Mouse (Mus musculus) 3134 (cell line): ENCODE measurements at regions not wholly inside any gene's neighbourhood (a gene's known extent, or its start where the extent isn't known, plus 50 kb on each side); places are given as distances from the start of the nearest gene placed in this dataset.

ENCODE experiments used
- DNase-seq: peaks from one replicate; pipeline ENCODE4 v3.0.0-alpha.2; 2011; ENCODE audit warnings: low spot score; ENCODE audit not compliant: insufficient read length; ENCODE audit errors: extremely low read depth

- DNase-seq, result no peak
Measured at GRCm38 (mm10) chr2:106529247-106529646, 163.8 kb upstream of the Mpped2 start.

DNA sequence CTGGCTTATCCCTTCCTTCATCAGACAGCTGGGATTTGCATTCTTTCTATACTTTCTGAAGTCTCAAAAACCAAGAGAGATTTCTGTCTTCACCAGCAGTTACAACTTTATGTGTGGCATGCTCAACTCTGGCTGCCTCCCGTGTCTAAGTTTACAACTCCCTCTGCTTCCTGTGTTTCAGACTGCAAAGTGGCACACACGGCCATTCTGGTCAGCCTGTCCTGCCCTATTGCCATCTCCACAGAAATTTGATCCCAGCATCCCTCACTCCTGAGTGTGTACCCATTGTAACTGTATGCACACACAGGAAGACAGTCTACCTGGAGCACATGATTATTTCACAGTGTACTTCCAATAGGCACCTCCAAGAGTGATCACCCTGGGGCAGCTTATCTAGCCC, 163.3 kb upstream of the Mpped2 start:
- no peak for DNase-seq

GRCm38 (mm10) chr2:106538329-106538728, 154.7 kb upstream of the Mpped2 start:
- no peak for DNase-seq

DNA sequence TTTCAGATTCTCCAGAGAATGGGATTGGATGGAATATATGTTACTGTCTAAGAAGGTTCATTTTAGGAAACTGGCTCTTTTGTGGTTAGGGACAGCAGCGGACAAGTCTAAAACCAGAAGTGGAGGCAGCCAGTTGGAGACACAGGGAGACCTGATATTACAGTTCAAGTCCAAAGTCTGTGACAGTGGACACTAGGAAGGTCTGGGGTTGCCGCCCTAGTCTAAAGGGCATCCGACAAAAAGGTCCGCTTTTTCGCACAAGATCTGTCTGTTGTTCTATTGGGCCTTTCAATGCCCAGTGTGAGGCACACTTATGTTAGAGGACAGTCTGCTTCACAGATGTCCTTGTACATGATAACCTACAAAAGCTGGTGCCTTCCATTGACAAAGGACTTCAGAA, 152.9 kb upstream of the Mpped2 start:
- DNase-seq, result no peak

DNA sequence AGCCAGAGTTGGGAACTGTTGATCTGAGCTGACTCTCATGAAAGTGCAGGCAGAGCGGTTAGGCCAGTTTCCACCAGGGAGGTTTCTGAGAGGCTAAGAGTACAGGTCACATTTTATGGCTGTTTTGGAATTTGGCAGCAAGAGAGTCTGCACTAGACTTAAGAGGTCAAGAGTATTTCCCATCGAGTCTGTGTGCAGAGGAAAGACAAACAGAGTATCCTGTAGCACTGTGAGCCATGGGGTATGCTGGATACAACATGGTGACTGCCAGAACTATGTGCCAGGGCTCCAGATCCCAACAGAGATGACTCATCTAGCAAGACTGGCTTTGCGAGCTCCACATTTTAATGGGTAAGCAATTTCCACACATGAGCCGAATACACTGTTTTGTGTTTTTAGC, 146.0 kb upstream of the Mpped2 start:
- DNase-seq, result no peak

DNA sequence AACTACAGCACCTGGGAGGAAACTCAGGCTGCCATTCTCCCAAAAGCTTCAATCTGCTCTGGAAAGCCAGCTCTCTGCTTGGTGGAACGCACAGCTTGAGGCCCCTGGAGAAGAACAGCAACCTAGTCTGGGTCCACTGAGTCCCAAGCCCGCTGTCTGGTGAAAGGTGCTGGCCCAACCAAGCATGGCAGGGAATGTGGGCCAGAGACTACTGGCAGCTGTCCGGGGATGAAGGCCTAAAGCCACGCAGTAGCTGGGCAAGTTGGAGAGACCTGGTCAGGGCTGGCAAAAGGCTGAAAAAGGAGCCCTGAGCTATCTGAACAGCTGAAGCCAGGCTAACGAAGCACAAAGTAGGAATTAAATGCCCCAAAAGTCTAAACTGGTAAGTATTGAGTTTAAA, 139.4 kb upstream of the Mpped2 start:
- no peak for DNase-seq

- DNase-seq, result no peak
Measured at GRCm38 (mm10) chr2:106561571-106562090, 131.4 kb upstream of the Mpped2 start.

DNA sequence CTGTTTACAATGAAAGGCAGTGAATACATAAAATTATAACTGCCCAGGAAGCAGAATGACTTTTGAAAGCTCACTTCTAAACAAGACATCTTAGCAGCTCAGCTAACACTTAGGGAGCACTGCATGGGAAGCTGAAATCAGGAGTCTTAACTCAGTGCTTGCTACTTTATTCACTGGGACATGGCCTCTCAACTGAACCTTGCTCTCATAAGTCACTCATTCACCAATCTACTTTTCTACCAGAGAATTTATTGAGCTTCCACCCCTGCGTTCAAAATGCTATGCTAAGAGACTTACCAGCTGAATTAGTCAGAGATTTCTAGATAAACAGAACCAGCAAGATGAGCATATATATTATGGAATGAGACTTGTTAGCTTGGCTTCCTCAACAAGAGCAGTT, 122.8 kb upstream of the Mpped2 start:
- no peak for DNase-seq

DNA sequence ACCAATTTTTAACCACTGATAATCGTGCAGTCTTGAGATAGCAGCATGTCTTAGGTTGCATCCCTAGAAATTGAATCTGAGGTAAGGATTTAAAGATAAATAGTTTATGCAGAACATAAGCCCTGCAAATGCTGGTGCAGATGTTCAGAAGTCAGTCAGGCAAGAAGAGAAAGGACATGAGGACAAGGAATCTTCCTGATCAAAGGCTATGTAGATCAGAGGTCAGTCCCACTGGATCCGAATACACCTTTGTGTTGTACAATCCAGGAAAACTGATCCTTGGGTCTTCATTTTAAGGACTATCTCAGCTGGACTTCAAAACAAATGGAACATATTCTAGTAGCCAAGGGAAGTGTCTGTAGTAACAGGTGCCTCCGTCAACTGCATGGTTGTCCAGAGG, 121.7 kb upstream of the Mpped2 start:
- no peak for DNase-seq

DNA sequence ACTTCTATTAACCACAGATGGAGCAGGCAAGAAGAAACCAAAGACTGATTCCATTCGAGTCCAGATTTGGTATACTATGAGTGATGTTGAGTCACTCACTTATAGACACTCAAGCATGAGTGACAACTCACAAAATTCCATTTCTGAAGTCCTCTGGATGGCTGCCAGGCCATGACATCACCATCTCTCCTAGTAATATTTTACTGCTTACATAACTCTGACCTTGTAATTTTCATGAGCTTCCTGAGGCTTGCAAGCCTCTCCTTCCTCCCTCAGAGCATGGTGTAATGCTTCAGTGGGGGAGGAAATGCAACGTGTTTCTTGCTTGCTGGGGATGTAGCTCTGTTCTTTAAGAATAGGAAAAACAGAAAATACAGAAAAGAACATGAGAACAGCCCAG, 121.2 kb upstream of the Mpped2 start:
- no peak for DNase-seq

GRCm38 (mm10) chr2:106576746-106577323, 116.2 kb upstream of the Mpped2 start:
- no peak for DNase-seq

- DNase-seq, result no peak
Measured at GRCm38 (mm10) chr2:106578062-106578461, 115.0 kb upstream of the Mpped2 start.

- no peak for DNase-seq
Measured at GRCm38 (mm10) chr2:106580663-106581062, 112.4 kb upstream of the Mpped2 start.

DNA sequence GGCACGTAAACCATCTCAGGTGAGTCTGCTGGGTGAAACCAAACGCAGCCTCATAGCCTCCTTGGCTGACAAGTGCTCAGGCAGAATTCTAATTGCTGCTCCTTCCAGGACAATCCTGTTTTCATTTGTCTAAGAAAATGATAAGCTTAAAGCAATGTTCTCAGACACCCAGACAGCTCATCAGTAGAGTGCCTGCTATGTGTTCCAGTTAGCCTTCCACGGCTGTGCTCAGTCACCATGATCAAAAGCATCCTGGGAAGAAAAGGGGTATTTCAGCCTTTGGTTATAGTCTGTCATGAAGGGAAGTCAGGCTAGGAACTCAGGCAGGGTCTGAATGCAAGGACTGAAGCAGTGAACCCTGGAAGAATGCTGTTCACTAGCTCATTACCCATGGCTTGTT, 71.8 kb upstream of the Mpped2 start:
- no peak for DNase-seq

- no peak for DNase-seq
Measured at GRCm38 (mm10) chr2:106622326-106622725, 70.7 kb upstream of the Mpped2 start.

DNA sequence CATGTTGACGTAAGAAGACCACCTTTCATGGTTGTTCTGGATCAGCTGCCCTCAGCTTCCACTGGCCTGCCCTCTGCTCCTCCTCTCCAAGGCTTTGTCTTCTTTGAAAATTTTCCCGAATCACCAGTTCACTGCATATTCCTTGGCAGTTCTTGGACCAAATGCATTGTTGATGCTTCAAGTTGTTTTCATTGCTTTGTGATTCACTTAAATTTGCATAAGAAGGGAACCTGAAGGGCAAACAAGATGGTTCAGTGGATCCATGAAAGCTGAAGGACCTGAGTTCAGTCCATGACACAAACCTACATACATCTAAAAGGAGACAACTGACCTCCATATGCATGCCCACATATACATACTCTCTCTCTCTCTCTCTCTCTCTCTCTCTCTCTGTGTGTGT, 69.4 kb upstream of the Mpped2 start:
- no peak for DNase-seq

- DNase-seq, result no peak
Measured at GRCm38 (mm10) chr2:106631986-106632385, 61.1 kb upstream of the Mpped2 start.
